Mouse (Mus musculus): ENCODE data around the gene Bicra.

GRCm38 (mm10) chr7:16051883-16052595 is 4.3 kb upstream of the Bicra start:
- TF ChIP-seq E2F4 (IDR thresholded peaks at IDR 0.05; ENCODE audit: borderline replicate concordance, low read depth, low read length) (no peak), MAFK (IDR thresholded peaks at IDR 0.05; ENCODE audit: borderline replicate concordance, low read depth, low read length) (no peak), CHD2 (IDR thresholded peaks at IDR 0.05; ENCODE audit: low read length) (no peak), POLR2A (IDR thresholded peaks at IDR 0.05; ENCODE audit: control insufficient read depth in 1 of 2, insufficient read depth in 1 of 2, low read depth in 1 of 2, low read length in 2 of 2, poor library complexity in 1 of 2) (no peak; a peak in 2 of 4 replicates)

Data from MEL (cell line).